Mouse (Mus musculus) C2C12 (cell line): ENCODE measurements around the gene Dner.

ENCODE experiments used
- CTCF ChIP-seq: IDR thresholded peaks from one replicate; pipeline ENCODE4 v1.5.1; 2011; ENCODE audit not compliant: control insufficient read depth, insufficient read depth, insufficient read length
- MAX ChIP-seq: IDR thresholded peaks from one replicate; pipeline ENCODE4 v1.6.1; 2011; ENCODE audit warnings: mild to moderate bottlenecking, control low read depth
- MYOD1 ChIP-seq: IDR thresholded peaks from one replicate; pipeline ENCODE4 v1.6.1; 2011; ENCODE audit warnings: low read depth; ENCODE audit not compliant: control insufficient read depth, insufficient read length

DNA sequence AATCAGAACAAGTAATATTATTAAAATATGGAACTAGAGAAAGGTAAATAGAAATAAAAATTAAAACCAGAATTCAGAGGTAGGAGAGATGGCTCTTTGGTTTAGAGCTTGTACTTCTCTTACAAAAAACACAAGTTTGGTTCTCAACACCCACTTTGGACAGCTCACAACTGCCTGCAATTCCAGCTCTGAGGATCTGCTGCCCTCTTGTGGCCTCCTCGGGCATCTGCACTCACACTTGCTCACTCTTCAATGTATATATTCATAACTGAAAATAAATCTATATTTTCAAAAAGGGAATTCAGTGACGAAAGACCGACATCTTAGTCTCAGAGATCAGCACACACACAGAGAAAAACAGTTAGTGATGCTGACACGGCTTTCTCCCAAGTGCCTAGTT lies 225.7 kb downstream of the Dner start:
- TF ChIP-seq CTCF (peak; percentile 23), MYOD1 (no peak), MAX (no peak)
